Mouse (Mus musculus): Measurements from ENCODE around the gene Zic5.

Zic5 gene

DNA sequence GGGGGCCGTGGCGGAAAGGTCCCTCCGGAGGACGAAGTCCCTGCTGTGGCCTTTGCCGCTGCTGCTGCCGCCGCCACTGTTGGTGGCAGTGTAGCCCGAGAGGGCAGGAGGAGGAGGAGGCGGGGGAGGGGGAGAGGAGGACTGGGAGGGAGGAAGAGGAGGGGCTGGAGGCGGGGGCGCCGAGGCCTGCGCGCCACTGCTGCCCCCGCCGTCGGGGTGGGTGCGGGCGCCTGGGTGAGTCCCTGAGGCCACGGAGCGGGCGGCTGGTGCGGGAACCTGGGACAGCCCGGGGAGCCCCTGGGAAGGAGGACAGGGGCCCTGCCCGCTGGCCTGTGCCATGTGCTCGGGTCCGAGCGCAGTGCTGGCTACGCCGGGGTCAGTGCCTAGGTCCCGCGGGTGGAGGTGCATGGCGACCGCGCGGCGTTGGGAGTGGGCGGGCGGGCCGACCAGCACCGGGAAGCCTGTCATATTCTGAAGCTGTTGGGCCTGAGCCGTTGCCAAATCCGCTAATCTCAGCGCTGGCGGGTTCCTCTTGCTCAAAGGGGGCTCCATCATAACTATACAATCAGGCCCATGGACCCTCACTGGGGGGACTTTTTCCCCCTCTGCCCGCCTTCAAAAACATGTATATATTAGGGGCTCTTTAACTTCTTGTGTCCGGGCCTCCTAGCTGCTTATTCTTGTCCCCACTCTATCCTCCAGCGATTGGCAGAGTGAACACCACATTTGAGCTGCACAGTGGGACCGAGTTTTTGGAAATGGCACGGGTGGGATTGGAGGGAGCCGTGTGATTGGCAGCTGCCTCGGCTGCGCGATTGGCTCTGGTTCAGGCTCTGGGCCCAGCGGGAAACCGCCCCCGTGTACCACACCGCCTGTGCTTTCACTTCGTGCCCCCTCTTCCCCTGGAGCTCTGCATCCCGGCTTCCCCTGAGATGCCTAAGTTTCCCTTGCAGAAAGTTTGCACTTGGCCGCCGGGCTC is at the start of gene Zic5:
Gene Zic5 (minus strand): TSS at position 915 of the 979 bp plus-strand sequence.
- DNase-seq = peak; percentile 23

GRCm38 (mm10) chr14:122513511-122514036 is 48.1 kb upstream of the Zic5 start:
- no peak for DNase-seq

GRCm38 (mm10) chr14:122511519-122511918 is 46.0 kb upstream of the Zic5 start:
- no peak for DNase-seq

GRCm38 (mm10) chr14:122509058-122509457 is 43.6 kb upstream of the Zic5 start:
- DNase-seq = no peak

GRCm38 (mm10) chr14:122492015-122492414 is 26.5 kb upstream of the Zic5 start:
- DNase-seq = no peak

GRCm38 (mm10) chr14:122491521-122491920 is 26.0 kb upstream of the Zic5 start:
- DNase-seq = no peak

GRCm38 (mm10) chr14:122490441-122491328 is 25.2 kb upstream of the Zic5 start, which contains the start of gene Gm10837:
Gene Gm10837, plus strand, starts transcription at chr14:122490586.
- no peak for DNase-seq

GRCm38 (mm10) chr14:122489686-122490414 is 24.4 kb upstream of the Zic5 start:
- DNase-seq = no peak

GRCm38 (mm10) chr14:122489041-122489440 is 23.6 kb upstream of the Zic5 start:
- DNase-seq = no peak

GRCm38 (mm10) chr14:122487366-122487765 is 21.9 kb upstream of the Zic5 start:
- no peak for DNase-seq

DNA sequence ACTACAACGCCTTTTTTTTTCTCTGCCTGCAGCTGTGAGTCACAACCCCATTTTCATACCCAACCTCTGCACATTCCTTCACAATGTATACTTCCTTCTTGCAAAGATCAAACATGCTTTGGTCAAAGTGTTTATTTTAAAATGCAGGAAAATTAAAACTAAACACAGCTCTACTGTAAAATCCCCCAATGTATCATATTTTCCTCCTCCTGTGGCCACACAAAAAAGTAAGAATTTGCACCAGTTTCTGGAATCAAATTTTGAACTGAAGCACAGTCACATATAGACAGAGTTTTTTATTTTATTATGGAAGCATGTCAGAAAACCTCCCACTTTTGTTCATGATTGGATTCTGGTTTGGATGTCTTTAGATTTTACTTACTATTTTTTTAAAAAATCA is 21.1 kb upstream of the Zic5 start:
- no peak for DNase-seq

- DNase-seq = no peak
Measured at GRCm38 (mm10) chr14:122485635-122486181, 20.2 kb upstream of the Zic5 start.

DNA sequence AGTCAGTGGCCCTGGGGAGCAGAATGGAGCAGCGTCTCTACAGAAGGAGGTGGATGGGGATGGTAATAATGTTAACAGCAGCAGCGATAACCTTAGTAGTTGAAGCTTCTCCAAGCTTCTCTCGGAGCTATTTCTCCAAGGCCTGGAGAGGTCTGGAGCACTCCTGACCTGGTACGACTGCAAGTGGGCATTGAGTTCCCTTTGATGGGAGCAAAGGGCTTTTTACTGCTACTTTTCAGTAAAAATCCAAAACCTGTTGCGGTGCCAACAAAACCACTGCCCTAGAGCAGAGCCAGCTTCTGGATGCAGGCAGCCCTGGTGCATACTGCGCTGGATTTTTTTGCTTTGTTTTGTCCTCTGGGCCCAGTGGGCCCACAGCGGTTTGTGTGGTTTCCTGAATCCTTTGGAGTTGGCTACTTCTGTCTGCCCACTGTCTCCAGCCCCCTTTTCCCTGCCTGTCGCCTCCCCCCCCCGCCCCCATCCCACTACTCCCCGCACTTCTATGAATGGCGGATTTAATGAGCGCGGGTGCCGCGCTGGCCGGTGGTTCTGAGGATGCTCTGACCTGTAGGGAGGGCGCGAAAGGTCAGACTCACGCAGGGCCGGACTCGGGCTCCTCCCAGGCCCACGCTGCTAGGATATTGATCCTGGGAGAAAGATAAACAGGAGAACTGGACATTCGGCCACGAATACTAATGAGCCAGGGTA is 19.5 kb upstream of the Zic5 start:
- no peak for DNase-seq

- DNase-seq = no peak
Measured at GRCm38 (mm10) chr14:122484458-122484843, 19.0 kb upstream of the Zic5 start.

- no peak for DNase-seq
Measured at GRCm38 (mm10) chr14:122483556-122484421, 18.3 kb upstream of the Zic5 start.

DNA sequence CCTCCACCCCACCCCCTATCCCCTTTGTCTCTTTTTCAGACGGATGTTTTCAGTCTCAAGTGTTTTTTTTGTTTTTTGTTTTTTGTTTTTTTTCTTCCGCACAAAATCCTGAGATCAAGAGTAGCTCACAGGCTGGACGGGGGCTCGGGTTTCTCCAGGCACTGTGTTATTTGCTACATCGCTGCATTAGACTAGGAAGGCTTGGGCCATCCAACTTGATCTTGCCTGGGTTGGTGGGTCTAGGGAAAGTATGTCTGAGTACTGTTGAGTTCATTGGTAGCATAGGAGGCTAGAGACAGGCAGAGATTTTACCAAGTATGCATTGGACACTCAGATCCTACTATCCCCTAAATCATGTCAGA is 17.5 kb upstream of the Zic5 start:
- no peak for DNase-seq

- DNase-seq = no peak
Measured at GRCm38 (mm10) chr14:122482081-122483023, 16.9 kb upstream of the Zic5 start.

- no peak for DNase-seq
Measured at GRCm38 (mm10) chr14:122481181-122481580, 15.7 kb upstream of the Zic5 start.

DNA sequence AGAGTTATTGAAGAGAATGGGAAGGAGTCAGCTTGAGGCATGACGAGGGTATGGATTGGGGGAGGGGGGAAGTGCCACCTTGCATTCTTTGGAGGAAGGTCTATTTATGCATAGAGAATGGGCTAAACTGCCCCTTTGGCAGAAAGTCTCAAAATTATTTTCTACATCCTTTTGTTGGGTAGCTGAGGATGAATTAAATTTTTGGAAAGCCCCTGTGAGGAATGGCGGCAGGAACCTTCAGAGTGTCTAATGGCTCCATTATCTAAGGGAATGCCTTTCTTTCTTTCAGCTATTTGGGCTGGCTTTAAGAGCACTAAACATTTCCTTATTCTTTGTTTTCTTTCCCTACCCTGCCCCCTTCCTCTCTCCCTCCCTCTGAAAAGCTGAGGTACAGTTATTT is 14.9 kb upstream of the Zic5 start:
- no peak for DNase-seq
